Mouse (Mus musculus) cerebellum, adult 2 months (tissue): ENCODE results near the gene Actn1. TPM values are rescaled to one million over a fixed set of nuclear protein-coding genes. Genes with fewer than 3 reads are reported as not detected.
"Not testable (repeated sequence)": the region's sequence is repeated elsewhere in the genome, so short reads cannot be mapped to it uniquely, and the experiment has no call there.

Experiments used
- DNase-seq, 2 experiments: peaks; one replicate each; pipeline ENCODE4 v3.0.0; 2021
- H3K27ac ChIP-seq: fragments of 200-500 bp; 2 replicates; pipeline ENCODE4 v1.5.1; 2012; ENCODE audit warnings: low read length, control low read depth, inconsistent platforms; ENCODE audit not compliant: insufficient read depth
- H3K27me3 ChIP-seq: fragments of 200-500 bp; 2 replicates; pipeline ENCODE4 v1.6.1; 2012; ENCODE audit warnings: inconsistent platforms, mild to moderate bottlenecking, low read length, moderate library complexity; ENCODE audit not compliant: control insufficient read depth, insufficient read depth
- H3K4me1 ChIP-seq: fragments of 200-500 bp; 2 replicates; pipeline ENCODE4 v1.6.1; 2011; ENCODE audit warnings: low read length; ENCODE audit not compliant: control insufficient read depth, insufficient read depth
- H3K4me3 ChIP-seq: fragments of 200-500 bp; replicated peaks from 2 replicates; pipeline ENCODE3; 2011; ENCODE audit warnings: mild to moderate bottlenecking, low read depth, low read length, control low read depth; ENCODE audit not compliant: insufficient read depth
- CTCF ChIP-seq: fragments of 200-500 bp; IDR thresholded peaks from 2 replicates; pipeline ENCODE4 v1.5.1; 2011; ENCODE audit warnings: low read depth, mild to moderate bottlenecking, control low read depth, low read length, moderate library complexity, borderline replicate concordance; ENCODE audit not compliant: insufficient read depth
- POLR2A ChIP-seq: fragments of 200-500 bp; IDR thresholded peaks from 2 replicates; pipeline ENCODE4 v1.6.1; 2011; ENCODE audit warnings: low read length, control low read depth, borderline replicate concordance; ENCODE audit not compliant: insufficient read depth
- WGBS: fragments of 180-500 bp; shearing (Covaris S2); methylation state at CpG from one replicate; pipeline ENCODE4 v1.1.7; 2018; 5-methylcytosine and 5-hydroxymethylcytosine counted together
- polyA plus RNA-seq: library from polyadenylated mRNA; depleted of rRNA; stranded (reverse); fragments of >200 nt; gene quantifications from 2 replicates; pipeline ENCODE4 v1.2.3, GENCODE M21; 2012

The Actn1 gene
- polyA plus RNA-seq, 1 experiment = 30.0 TPM

DNA sequence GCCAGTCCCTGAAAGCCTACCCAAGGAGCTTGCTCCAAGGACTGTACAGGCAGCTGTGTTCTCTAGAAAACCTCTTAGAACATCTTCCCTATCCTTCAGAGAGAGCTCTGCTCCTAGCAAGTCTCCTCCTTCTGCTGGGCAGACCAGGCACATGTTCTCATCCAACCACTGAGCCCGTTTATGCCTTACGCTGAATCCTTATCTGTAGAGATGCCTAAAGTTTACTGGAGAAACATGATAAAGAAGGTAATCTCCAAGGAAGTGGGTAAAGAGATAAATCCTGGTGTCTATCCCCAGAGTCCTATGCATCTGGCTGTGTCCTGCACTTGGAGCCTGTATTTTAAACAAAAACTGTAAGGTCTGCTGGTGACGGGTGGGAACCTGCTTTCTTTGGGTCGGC, 30.3 kb upstream of the Actn1 start:
- Histone ChIP-seq H3K4me1 (no peaks in the 10 kb centered on the region; the same call in 1 of the 2 replicates), H3K27me3 (no peaks in the 10 kb centered on the region), H3K27ac (no peak overlapping the region), H3K4me3 (no peak overlapping the region)
- 84% methylated on average over 4 of the region's 4 CpGs for WGBS
- no peak for TF ChIP-seq CTCF
- no peak for TF ChIP-seq POLR2A
- no peak for DNase-seq

DNA sequence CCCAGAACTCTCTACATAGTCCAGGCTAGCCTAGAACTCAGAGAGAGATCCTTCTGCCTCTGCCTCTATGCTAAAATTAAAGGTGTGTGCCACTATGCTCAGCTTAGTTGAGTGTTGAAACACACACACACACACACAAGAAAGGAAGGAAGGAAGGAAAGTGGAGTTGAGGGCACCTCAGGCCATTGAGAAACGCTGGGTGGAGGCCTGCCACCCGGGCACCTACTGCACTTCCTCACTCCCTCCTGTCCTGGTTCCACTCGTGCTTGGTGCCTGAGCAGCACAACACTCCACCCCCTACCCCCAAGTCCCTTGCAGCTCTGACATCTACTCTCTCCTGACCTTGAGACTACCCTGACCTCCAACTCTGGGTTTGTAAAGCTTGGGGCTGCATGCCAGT, 29.6 kb upstream of the Actn1 start:
- no peak for DNase-seq
- Histone ChIP-seq H3K27me3 (no peaks in the 10 kb centered on the region), H3K4me1 (no peaks in the 10 kb centered on the region; the same call in 1 of the 2 replicates), H3K4me3 (no peak overlapping the region), H3K27ac (no peak overlapping the region)
- WGBS = 87% methylated on average over 3 of the region's 3 CpGs
- TF ChIP-seq POLR2A = no peak
- no peak for TF ChIP-seq CTCF

DNA sequence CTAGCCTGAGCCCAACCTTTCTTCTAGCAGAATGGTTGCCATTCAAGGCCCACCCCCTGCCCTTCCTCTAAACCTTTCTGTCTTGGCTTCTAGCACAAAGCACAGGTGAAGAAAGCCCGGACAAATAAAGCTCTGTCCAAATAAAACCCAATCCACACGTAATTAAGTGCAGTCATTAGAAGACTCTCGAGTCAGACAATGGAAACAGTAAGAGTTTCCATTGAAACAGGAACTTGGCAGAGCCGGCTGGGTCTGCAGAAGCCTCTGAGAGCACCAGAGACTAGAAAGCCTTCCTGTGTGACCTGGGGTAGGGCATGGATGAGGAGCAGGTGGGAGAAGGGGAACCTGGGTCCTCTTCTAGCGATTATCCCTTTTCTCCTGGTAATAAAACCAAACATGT, 25.7 kb upstream of the Actn1 start:
- no peak for DNase-seq
- Histone ChIP-seq H3K27ac (no peak overlapping the region), H3K4me1 (no peaks in the 10 kb centered on the region), H3K27me3 (no peaks in the 10 kb centered on the region), H3K4me3 (no peak overlapping the region)
- TF ChIP-seq POLR2A = no peak
- no peak for TF ChIP-seq CTCF
- 68% methylated on average over 5 of the region's 5 CpGs for WGBS

DNA sequence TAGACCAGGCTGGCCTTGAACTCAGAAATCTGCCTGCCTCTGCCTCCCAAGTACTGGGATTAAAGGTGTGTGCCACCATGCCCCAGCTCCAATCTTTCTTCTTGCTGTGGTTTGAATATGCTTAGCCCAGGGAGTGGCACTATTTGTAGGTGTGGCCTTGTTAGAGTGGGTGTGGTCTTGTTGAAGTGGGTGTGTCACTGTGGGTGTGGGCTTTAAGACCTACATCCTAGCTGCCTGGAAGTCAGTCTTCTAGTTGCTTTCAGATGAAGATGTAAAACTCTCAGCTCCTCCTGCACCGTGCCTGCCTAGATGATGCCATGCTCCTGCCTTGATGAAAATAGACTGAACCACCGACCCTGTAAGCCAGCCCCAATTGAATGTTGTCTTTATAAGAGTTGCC, 24.1 kb upstream of the Actn1 start:
- WGBS = 84% methylated on average over 2 of the region's 2 CpGs
- not testable (repeated sequence) for H3K27ac ChIP-seq, H3K4me1 ChIP-seq, H3K4me3 ChIP-seq, H3K27me3 ChIP-seq, DNase-seq

DNA sequence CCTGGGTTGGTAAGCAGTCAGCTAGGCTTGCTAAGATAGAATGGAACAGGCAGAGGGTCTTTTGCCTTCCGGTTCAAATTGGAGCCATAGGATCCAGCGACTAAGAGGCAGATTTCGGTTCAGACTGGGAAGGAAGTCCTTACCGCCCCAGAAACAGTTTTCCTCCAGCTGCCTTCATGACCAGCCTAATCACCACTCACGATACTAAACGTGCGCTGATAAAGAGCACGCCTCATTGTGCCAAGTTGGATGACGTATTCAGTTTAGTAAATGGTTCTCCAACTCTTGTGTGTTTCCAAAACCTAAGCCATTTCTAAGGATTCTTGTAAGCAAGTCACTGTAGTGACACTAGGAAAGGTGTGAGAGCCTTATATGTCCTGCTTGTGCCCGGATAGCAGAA, 18.7 kb upstream of the Actn1 start:
- TF ChIP-seq POLR2A = no peak
- TF ChIP-seq CTCF = no peak
- no peaks in the 10 kb centered on the region for H3K27me3 ChIP-seq
- WGBS = 83% methylated on average over 10 of the region's 10 CpGs
- no peak for DNase-seq
- H3K4me1 ChIP-seq = no peaks in the 10 kb centered on the region
- no peak overlapping the region for H3K4me3 ChIP-seq
- no peak overlapping the region for H3K27ac ChIP-seq

DNA sequence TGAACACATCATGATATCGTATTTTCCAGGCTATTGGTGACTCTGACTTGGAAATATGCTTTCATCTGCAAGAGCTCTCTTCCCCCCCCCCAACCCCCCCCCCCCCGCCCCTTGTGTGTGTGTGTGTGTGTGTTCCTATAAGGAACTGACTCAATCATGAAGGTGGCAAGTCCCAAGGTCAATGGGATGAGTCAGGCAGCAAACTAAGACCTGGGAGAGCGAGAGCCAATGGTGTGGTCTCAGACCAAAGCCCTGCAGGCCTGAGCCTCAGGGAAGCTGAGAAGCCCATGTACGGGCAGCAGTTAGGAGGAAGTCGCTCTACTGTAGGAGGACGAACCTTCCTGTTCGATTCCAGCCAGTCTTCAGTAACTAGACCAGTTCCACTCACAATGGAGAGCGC, 17.3 kb upstream of the Actn1 start:
- Histone ChIP-seq H3K27ac (no peak overlapping the region), H3K4me3 (no peak overlapping the region), H3K27me3 (no peaks in the 10 kb centered on the region), H3K4me1 (no peaks in the 10 kb centered on the region)
- TF ChIP-seq CTCF (no peak), POLR2A (no peak)
- DNase-seq = no peak
- WGBS = 85% methylated on average over 8 of the region's 8 CpGs

DNA sequence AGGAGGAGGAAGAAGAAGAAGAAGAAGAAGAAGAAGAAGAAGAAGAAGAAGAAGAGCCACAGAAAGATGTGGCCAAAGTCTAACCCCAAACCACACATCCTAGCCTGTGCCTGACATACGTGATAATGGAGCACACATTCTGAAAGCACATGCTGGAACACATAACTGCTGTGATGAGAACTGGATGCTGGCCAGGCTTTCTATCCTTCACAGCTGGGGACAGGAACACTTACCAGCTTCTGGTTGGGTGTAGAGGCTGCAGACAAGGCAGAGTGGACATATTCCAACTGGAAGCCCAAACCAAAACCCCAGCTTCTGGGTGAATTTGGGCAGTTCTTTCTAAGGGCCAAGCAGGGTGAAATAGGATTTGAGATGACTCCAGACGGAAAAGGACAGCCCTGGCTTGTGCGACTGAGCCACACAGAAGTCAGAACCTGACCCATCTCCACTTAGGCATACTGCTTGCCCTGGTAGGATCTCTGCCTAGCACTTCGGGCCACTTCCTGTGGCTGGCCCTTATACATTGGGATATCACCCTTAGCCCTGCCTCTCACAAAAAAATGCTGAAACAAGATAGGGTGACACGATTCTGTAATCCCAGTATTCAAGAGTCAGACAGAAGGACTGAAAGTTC, 15.1 kb upstream of the Actn1 start:
- no peaks in the 10 kb centered on the region for H3K27me3 ChIP-seq
- TF ChIP-seq CTCF (no peak), POLR2A (no peak)
- no peaks in the 10 kb centered on the region for H3K4me1 ChIP-seq
- no peak overlapping the region for H3K27ac ChIP-seq
- no peak for DNase-seq
- H3K4me3 ChIP-seq = no peak overlapping the region
- WGBS = 60% methylated on average over 5 of the region's 5 CpGs

DNA sequence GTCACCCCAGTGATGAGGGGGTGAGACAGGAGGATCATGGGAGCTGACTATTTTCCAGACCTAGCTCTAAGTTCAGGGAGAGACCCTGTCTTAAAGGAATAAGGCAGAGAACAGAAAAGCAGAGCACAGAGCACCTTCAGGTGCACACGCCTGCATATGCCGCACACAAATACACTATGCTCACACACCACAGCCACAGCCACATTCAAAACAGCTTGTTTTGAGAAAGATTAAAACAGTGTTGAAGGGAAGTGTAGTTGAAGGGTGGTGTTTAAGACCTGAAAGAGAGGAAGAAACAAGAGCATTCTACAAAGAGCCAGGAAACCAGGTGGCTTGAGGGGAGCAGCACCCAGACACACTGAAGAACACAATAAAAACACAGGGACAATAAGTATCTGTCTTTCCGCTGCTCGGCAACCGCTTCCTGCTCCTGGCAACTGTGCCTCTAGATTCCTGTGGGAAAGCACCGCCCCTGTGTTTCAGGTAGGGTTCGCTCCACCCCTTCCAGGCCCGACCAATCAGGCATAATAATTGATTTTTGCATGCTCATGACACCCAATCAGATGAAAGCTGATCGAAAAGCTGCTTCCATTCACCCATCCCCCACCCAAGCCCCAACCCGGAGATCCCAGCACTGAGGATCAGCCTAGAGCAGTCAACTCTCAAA, 13.0 kb upstream of the Actn1 start:
- no peak overlapping the region for H3K27ac ChIP-seq
- H3K4me3 ChIP-seq = peak overlapping the region; percentile 27
- peak; percentile 40 to 58 for DNase-seq
- WGBS = 31% methylated on average over 10 of the region's 10 CpGs
- TF ChIP-seq CTCF (no peak), POLR2A (no peak)
- H3K27me3 ChIP-seq = no peaks in the 10 kb centered on the region
- no peaks in the 10 kb centered on the region for H3K4me1 ChIP-seq

DNA sequence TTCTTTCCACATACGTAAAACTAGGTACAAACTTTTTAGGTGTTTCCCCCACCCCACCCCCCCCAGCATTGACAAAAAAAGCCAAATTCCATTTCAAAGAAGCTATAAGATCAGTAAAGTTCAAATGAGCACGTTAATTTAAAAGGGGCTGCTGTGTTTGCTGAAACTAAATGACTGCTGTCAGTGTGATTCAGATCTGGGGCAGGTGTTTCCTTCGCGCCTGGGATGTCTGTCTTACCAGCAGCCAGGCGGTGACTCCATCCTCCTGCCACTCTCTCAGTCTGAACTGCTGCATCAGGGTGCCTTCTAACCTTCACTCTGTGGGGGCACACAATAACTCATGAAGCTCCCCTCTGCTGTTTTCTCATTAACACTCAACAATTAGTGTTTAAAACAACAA, 11.6 kb upstream of the Actn1 start:
- H3K4me1 ChIP-seq = no peaks in the 10 kb centered on the region
- no peak overlapping the region for H3K4me3 ChIP-seq
- WGBS = 56% methylated on average over 5 of the region's 5 CpGs
- H3K27ac ChIP-seq = no peak overlapping the region
- DNase-seq = no peak
- TF ChIP-seq POLR2A (no peak), CTCF (no peak)
- H3K27me3 ChIP-seq = no peaks in the 10 kb centered on the region
